Mouse (Mus musculus): ENCODE measurements around the gene Rin3. TPM values are rescaled to one million over a fixed set of nuclear protein-coding genes. Genes with fewer than 3 reads are reported as not detected.

The Rin3 gene
- 0.19 TPM for polyA plus RNA-seq (2014; fragmentation: Illumina TruSeq; extraction: RNeasy Lipid Tissue Mini Kit (QIAGEN cat#74804); ENCODE audit: low replicate concordance)

DNA sequence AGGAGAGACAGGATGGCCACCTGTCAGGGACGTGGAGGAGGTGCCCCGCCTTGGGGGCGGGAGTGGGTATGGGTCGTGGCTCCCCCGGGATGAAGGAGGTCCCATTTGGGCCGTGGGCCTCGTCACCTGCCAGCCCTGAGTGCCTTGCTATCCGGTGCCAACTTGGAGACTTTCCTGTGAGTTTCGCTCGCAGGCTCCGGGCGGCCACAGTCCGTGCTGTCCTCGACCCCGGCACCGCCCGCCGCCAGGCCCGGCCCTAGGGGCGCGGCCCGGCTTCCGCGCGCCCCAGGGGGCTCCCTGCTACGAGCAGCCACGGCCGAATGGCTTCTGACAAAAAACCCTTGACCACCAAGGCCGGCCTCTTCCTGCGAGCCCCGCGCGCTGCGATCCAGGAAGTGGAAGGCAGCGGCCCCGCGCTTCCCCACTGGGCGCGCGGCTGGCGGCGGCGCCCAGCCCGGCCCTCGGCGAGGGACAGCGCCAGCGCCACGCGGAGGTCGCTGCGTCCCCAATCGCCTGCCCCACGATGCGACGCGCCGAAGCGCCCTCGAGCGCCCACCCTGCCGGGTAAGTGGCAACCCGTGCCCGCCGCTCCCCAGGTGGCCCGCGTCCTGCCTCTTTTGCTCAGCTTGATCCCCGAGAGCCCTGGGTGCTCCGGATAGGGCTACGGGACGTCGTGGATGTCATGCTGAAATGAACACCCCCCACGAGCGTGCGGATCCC is at the start of gene Rin3:
Gene Rin3 (plus strand): TSS at position 286 of the 720 bp plus-strand sequence.

DNA sequence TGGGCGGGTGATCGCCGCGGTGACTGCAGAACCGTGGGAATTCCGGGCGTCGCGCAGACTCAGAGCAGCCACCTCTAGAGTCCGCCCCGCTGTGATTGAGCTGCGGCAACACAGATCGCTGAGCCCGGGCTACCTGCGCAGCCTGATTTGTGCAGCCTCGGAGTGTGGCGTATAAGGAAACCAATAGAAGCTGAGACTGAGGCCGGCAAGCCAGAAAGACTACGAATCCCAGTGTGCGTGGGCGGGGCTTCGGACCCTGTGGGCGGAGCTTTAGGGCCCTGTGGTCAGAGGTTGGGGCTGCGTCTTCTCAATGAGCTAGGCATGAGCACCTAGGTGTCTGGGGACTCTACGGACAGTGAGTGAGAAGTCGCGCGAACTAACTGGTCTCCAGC is 156.8 kb downstream of the Rin3 start, which contains the start of gene Lgmn:
Gene Lgmn (minus strand): TSS at position 182 of the 392 bp plus-strand sequence.

Other genes with a start within 250 kb of the Rin3 start
- gene Slc24a4, start 154.3 kb upstream of the Rin3 start, polyA plus RNA-seq (2014; fragmentation: Illumina TruSeq; extraction: RNeasy Lipid Tissue Mini Kit (QIAGEN cat#74804); ENCODE audit: low replicate concordance): not detected
- gene Lgmn, start 156.8 kb downstream of the Rin3 start, polyA plus RNA-seq (2014; fragmentation: Illumina TruSeq; extraction: RNeasy Lipid Tissue Mini Kit (QIAGEN cat#74804); ENCODE audit: low replicate concordance): 21.8 TPM
- gene Golga5, start 186.1 kb downstream of the Rin3 start, polyA plus RNA-seq (2014; fragmentation: Illumina TruSeq; extraction: RNeasy Lipid Tissue Mini Kit (QIAGEN cat#74804); ENCODE audit: low replicate concordance): 37.2 TPM

All from small intestine, adult 10 weeks (tissue).